Mouse (Mus musculus): ENCODE measurements around the gene Capza1. TPM values are rescaled to one million over a fixed set of nuclear protein-coding genes. Genes with fewer than 3 reads are reported as not detected.
"Not testable (repeated sequence)": the region's sequence is repeated elsewhere in the genome, so short reads cannot be mapped to it uniquely, and the experiment has no call there.

Capza1 gene
- polyA plus RNA-seq, 1 experiment: 83.3 TPM

DNA sequence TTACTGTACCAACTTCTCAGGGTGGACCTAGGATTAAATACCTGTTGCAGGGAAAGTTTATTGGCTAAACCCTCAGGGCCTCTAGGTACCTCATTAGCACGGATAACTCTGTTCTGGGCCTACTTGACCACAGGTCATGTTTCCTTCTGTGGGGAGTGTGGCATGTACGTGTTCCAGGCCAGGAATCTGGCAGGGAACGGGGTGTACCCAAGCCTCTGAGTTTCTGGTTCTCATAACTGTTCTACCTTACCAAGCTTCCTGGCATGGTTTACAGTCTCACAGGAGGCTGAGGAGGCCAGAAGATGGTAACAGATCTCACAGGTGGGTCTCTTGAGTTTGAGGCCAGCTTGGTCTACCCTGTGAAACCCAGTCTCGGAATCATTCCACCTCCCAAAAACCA, 17.7 kb downstream of the Capza1 start:
- Histone ChIP-seq H3K4me3 (ENCODE audit: insufficient read depth, low read depth, low read length) (no peak overlapping the region), H3K27ac (replicated peaks; ENCODE audit: low read depth, low read length) (no peak overlapping the region)

GRCm38 (mm10) chr3:104841049-104841448, 23.3 kb downstream of the Capza1 start:
- Histone ChIP-seq H3K4me1 (ENCODE audit: control insufficient read depth, insufficient read depth, insufficient read length, low read length) (no peaks in the 10 kb centered on the region), H3K27ac (replicated peaks; ENCODE audit: low read depth, low read length) (no peak overlapping the region)

More for the DNA sequence above, 17.7 kb downstream of the Capza1 start:
- H3K4me1 ChIP-seq (ENCODE audit: control insufficient read depth, insufficient read depth, insufficient read length, low read length): 0 out of 2 replicates have a peak, but pooled peaks cover 3% of the 10 kb centered on the region

GRCm38 (mm10) chr3:104835797-104836196, 28.5 kb downstream of the Capza1 start:
- Histone ChIP-seq H3K27ac (replicated peaks; ENCODE audit: low read depth, low read length) (no peak overlapping the region), H3K4me3 (ENCODE audit: insufficient read depth, low read depth, low read length) (no peak overlapping the region)

More at GRCm38 (mm10) chr3:104841049-104841448, 23.3 kb downstream of the Capza1 start:
- H3K4me3 ChIP-seq (ENCODE audit: insufficient read depth, low read depth, low read length): no peak overlapping the region

DNA sequence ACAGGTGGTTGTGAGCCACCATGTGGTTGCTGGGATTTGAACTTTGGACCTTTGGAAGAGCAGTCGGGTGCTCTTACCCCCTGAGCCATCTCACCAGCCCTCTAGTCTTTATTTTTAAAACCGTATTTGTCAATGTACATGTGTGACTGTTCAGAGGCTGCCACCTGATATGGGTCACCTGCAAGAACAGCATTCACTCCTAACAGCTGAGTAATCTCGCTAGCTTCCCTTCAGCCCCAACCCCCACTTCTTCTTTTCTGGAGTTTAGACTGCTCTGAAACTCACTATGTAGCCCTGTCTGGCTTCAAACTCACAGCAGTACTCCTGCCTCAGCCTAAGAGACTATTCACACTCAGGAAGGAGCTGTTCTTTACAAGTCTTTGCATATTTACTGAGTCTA, 41.9 kb downstream of the Capza1 start:
- H3K27ac ChIP-seq (replicated peaks; ENCODE audit: low read depth, low read length): no peak overlapping the region

More at GRCm38 (mm10) chr3:104835797-104836196, 28.5 kb downstream of the Capza1 start:
- no peaks in the 10 kb centered on the region for H3K4me1 ChIP-seq (ENCODE audit: control insufficient read depth, insufficient read depth, insufficient read length, low read length)

DNA sequence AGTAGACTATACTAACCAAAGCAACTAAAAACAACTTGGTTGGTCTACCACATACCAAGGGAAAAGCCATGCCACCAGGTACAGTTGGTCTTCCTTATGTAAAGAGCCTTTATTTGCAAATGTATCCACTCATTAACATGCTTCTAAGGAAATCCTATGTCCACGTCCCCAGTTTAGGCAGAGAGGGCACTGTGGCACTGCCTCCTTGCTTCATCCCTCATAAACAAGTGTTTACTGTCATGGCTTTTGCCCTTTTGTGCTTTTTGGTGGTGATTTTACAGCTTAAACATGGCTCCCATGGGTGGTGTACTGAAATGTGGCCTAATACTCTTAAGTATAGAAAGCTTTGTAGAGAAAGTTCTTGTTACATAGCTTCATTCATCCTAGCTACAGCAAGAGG, 43.9 kb downstream of the Capza1 start:
- H3K4me1 ChIP-seq (ENCODE audit: control insufficient read depth, insufficient read depth, insufficient read length, low read length): no peaks in the 10 kb centered on the region
- H3K4me3 ChIP-seq (ENCODE audit: insufficient read depth, low read depth, low read length): no peak overlapping the region
- H3K27ac ChIP-seq (replicated peaks; ENCODE audit: low read depth, low read length): no peak overlapping the region

More for the DNA sequence above, 41.9 kb downstream of the Capza1 start:
- no peaks in the 10 kb centered on the region for H3K4me1 ChIP-seq (ENCODE audit: control insufficient read depth, insufficient read depth, insufficient read length, low read length)
- H3K4me3 ChIP-seq (ENCODE audit: insufficient read depth, low read depth, low read length): no peak overlapping the region

DNA sequence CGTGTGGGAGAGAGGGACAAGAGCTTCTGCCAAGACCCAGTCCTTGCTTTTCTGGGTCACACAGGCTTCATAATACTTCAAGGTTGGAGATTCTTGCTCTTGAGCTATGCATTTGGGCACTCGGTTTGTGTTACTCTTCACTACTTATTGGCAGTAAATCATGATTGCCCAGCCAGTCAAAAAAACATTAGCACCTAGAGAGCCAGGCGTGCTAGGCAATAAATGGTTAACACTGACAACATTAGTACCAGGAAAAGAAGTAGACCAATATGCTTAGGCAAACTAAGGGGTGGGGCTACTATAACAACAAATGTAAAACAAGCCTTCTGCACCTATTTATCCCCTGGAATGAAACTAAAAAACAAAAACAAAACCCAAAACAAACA, 45.6 kb downstream of the Capza1 start:
- Histone ChIP-seq H3K4me1 (ENCODE audit: control insufficient read depth, insufficient read depth, insufficient read length, low read length) (no peaks in the 10 kb centered on the region), H3K4me3 (ENCODE audit: insufficient read depth, low read depth, low read length) (peak overlapping the region; percentile 88)

DNA sequence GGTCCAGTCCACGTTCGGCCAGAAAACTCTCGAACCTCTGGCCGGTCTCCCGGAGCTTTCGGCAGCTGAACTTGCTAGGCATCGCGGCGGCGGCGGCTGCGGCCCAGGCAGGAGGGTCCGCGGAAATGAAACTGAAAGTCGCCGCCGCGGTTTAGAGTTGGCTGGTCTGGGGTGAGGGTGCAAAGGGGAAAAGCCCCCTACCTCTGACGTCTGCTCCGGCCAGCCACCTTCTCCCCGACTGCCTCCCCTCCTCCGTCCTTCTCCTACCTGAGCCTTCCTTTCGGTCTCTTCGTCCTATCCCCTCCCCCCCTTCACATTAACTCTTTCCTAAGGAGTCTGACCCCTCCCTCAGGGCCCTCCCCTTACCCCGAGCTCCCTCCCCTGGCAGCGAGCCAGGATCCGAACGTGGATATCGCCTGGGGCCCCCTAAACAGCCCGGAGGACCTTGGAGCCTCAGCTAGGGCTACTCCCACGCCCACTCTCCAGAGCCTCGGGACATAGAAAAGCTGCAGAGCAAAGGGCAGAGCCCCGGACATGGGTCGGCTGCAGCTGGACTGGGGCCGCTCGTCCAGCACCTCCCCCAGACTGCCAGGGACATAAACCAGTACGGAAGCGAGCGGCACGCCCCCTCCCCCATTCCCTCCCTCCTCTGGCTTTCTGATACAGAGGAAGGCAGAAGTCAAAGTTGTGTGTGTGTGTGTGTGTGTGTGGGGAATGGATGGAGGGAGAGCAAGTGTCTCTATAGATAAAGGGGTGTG, 46.1 kb downstream of the Capza1 start, which contains the start of gene Mov10:
TSS of gene Mov10 (minus strand) at position 573 of the 758 bp plus-strand sequence.
- H3K4me3 ChIP-seq (ENCODE audit: insufficient read depth, low read depth, low read length): peak within 1 kb of the TSS; percentile 88
- peak within 1 kb of the TSS; percentile 72 for H3K27ac ChIP-seq (replicated peaks; ENCODE audit: low read depth, low read length)

More for the DNA sequence above, 45.6 kb downstream of the Capza1 start:
- no peak overlapping the region for H3K27ac ChIP-seq (replicated peaks; ENCODE audit: low read depth, low read length)

DNA sequence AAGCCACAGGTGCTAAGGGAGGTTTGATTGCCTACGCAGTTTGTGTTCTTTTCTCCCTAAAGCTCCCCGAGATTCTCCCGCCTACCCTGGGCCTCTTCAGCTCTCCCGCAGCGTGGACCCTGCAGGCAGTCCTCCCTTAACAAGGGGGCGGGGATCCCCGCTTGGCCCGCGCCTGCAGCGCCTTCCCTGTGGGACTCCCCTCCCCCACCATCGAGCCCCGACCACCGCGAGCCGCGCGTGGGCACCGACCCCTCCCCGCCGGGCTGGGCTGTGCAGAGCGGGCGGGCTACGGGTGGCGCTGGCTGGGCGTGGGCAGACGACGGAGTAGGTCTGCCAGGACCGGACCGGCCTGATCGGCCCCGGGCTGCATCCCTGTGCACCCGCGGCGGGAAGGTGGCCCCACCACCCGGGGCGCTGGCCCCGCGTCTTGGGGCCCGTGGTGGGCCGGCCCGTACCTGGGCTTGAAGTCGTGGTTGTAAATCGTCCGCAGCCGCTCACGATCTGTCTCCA, 46.8 kb downstream of the Capza1 start:
- Histone ChIP-seq H3K4me3 (ENCODE audit: insufficient read depth, low read depth, low read length) (peak overlapping the region; percentile 88), H3K4me1 (ENCODE audit: control insufficient read depth, insufficient read depth, insufficient read length, low read length) (no peaks in the 10 kb centered on the region), H3K27ac (replicated peaks; ENCODE audit: low read depth, low read length) (peak overlapping the region; percentile 72)

More for the DNA sequence above, 46.1 kb downstream of the Capza1 start, which contains the start of gene Mov10:
- H3K4me1 ChIP-seq (ENCODE audit: control insufficient read depth, insufficient read depth, insufficient read length, low read length): no peaks in the 10 kb centered on the region

- H3K27ac ChIP-seq (replicated peaks; ENCODE audit: low read depth, low read length): no peak overlapping the region
- H3K4me3 ChIP-seq (ENCODE audit: insufficient read depth, low read depth, low read length): no peak overlapping the region
- no peaks in the 10 kb centered on the region for H3K4me1 ChIP-seq (ENCODE audit: control insufficient read depth, insufficient read depth, insufficient read length, low read length)
Measured at GRCm38 (mm10) chr3:104816130-104816529, 48.2 kb downstream of the Capza1 start.

DNA sequence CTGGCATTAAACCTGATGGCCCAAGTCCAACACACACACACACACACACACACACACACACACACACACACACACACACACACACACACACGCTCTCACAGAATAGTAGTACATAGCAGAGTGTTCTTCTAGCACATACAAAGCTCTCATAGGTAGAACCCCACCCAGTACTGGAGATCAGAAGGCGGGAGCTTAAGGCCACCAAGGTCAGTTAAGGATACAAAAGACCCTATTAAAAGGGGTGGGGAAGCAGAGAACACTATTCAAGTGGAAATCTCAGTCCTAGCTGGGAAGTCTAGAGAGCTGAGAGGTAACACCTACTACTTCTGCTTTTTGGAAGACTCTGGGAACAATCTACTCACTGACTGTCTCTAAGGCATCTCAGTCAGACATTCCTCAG, 49.0 kb downstream of the Capza1 start:
- Histone ChIP-seq H3K4me3 (ENCODE audit: insufficient read depth, low read depth, low read length) (no peak overlapping the region), H3K4me1 (ENCODE audit: control insufficient read depth, insufficient read depth, insufficient read length, low read length) (no peaks in the 10 kb centered on the region), H3K27ac (replicated peaks; ENCODE audit: low read depth, low read length) (no peak overlapping the region)

DNA sequence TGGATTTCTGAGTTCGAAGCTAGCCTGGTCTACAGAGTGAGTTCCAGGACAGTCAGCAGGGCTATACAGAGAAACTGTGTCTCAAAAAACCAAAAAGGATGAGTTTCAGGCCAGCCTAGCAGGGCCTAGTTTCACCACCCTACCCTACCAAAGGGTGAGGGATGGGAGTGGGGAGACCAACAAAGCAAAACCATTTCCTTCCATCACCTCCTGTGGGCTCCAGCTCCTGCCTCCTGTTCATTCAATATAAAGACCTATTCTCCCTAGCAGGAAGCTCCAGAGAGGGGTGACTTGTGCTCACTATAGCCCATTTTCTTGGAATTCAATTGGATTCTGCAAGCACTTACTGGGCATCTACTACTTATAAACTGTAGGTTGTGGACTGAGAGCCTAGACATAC, 49.6 kb downstream of the Capza1 start:
- Histone ChIP-seq H3K27ac (replicated peaks; ENCODE audit: low read depth, low read length) (no peak overlapping the region), H3K4me3 (ENCODE audit: insufficient read depth, low read depth, low read length) (no peak overlapping the region), H3K4me1 (ENCODE audit: control insufficient read depth, insufficient read depth, insufficient read length, low read length) (no peaks in the 10 kb centered on the region)

GRCm38 (mm10) chr3:104813227-104813626, 51.1 kb downstream of the Capza1 start:
- not testable (repeated sequence) for H3K27ac ChIP-seq (replicated peaks; ENCODE audit: low read depth, low read length); H3K4me3 ChIP-seq (ENCODE audit: insufficient read depth, low read depth, low read length); H3K4me1 ChIP-seq (ENCODE audit: control insufficient read depth, insufficient read depth, insufficient read length, low read length)

DNA sequence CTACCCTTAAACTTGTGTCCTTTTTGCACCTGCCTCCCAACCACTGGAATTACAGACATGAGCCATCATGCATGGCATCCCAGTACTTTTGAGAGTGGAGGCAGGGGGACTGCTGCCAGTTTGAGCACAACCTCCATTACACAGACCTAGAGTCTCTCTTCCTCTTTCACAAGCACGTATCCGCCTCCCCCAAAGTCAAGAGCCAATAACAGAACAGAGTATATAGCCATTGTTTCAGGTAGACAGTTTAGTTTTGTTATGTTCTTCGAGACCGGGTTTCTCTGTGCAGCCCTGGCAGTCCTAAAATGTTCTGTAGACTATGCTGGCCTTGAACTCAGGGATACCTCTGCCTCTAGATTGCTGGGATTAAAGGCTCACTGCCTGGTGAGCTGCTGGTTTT, 52.1 kb downstream of the Capza1 start:
- Histone ChIP-seq H3K27ac (replicated peaks; ENCODE audit: low read depth, low read length) (no peak overlapping the region), H3K4me1 (ENCODE audit: control insufficient read depth, insufficient read depth, insufficient read length, low read length) (no peaks in the 10 kb centered on the region), H3K4me3 (ENCODE audit: insufficient read depth, low read depth, low read length) (no peak overlapping the region)

- no peaks in the 10 kb centered on the region for H3K4me1 ChIP-seq (ENCODE audit: control insufficient read depth, insufficient read depth, insufficient read length, low read length)
- no peak overlapping the region for H3K27ac ChIP-seq (replicated peaks; ENCODE audit: low read depth, low read length)
- H3K4me3 ChIP-seq (ENCODE audit: insufficient read depth, low read depth, low read length): no peak overlapping the region
Measured at GRCm38 (mm10) chr3:104811752-104812151, 52.6 kb downstream of the Capza1 start.

DNA sequence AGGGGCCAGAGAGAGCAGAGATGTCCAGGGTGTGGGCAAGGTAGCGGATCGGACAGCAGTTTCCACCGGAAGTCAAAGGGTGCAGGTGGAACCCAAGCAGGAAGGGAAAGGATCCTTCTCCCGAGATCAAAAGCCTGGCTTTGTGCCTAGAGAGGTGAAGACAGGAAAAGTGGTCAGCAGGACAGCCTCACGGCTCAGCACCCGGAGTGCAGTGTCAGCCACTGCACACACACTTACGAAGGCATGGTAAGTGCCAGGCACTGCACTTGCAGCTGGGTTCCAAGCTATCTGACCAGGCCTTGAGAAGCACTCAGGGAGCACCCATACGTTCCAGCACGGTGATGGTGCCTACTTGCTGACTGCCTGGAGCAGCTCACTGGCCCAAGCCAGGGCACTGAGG, 58.8 kb downstream of the Capza1 start:
- Histone ChIP-seq H3K4me1 (ENCODE audit: control insufficient read depth, insufficient read depth, insufficient read length, low read length) (no peaks in the 10 kb centered on the region), H3K4me3 (ENCODE audit: insufficient read depth, low read depth, low read length) (no peak overlapping the region), H3K27ac (replicated peaks; ENCODE audit: low read depth, low read length) (no peak overlapping the region)

- Histone ChIP-seq H3K4me1 (ENCODE audit: control insufficient read depth, insufficient read depth, insufficient read length, low read length) (no peaks in the 10 kb centered on the region), H3K27ac (replicated peaks; ENCODE audit: low read depth, low read length) (no peak overlapping the region), H3K4me3 (ENCODE audit: insufficient read depth, low read depth, low read length) (no peak overlapping the region)
Measured at GRCm38 (mm10) chr3:104804312-104804711, 60.0 kb downstream of the Capza1 start.
